Mouse (Mus musculus): Measurements from ENCODE around the gene Opcml.

Gene Opcml

GRCm38 (mm10) chr9:28752908-28753307, 962.3 kb downstream of the Opcml start:
- no peak for DNase-seq (ENCODE audit: low read depth, low spot score)

- DNase-seq (ENCODE audit: low read depth, low spot score), result no peak
Observed at GRCm38 (mm10) chr9:28756841-28757451, 966.4 kb downstream of the Opcml start.

- DNase-seq (ENCODE audit: low read depth, low spot score), result no peak
Observed at GRCm38 (mm10) chr9:28761460-28761859, 970.9 kb downstream of the Opcml start.

- no peak for DNase-seq (ENCODE audit: low read depth, low spot score)
Observed at GRCm38 (mm10) chr9:28764149-28764548, 973.6 kb downstream of the Opcml start.

GRCm38 (mm10) chr9:28776517-28777503, 986.2 kb downstream of the Opcml start:
- DNase-seq (ENCODE audit: low read depth, low spot score), result no peak

GRCm38 (mm10) chr9:28783834-28784233, 993.3 kb downstream of the Opcml start:
- DNase-seq (ENCODE audit: low read depth, low spot score), result no peak

GRCm38 (mm10) chr9:28789439-28789838, 998.9 kb downstream of the Opcml start:
- no peak for DNase-seq (ENCODE audit: low read depth, low spot score)

- no peak for DNase-seq (ENCODE audit: low read depth, low spot score)
Observed at GRCm38 (mm10) chr9:28800100-28800499, 1009.5 kb downstream of the Opcml start.

- DNase-seq (ENCODE audit: low read depth, low spot score), result no peak
Observed at GRCm38 (mm10) chr9:28806666-28807065, 1016.1 kb downstream of the Opcml start.

GRCm38 (mm10) chr9:28822060-28822459, 1031.5 kb downstream of the Opcml start:
- DNase-seq (ENCODE audit: low read depth, low spot score), result no peak

- DNase-seq (ENCODE audit: low read depth, low spot score), result no peak
Observed at GRCm38 (mm10) chr9:28822466-28822865, 1031.9 kb downstream of the Opcml start.

GRCm38 (mm10) chr9:28825821-28826220, 1035.2 kb downstream of the Opcml start:
- DNase-seq (ENCODE audit: low read depth, low spot score), result no peak

- DNase-seq (ENCODE audit: low read depth, low spot score), result no peak
Observed at GRCm38 (mm10) chr9:28845961-28846570, 1055.5 kb downstream of the Opcml start.

- DNase-seq (ENCODE audit: low read depth, low spot score), result no peak
Observed at GRCm38 (mm10) chr9:28855826-28856225, 1065.3 kb downstream of the Opcml start.

- no peak for DNase-seq (ENCODE audit: low read depth, low spot score)
Observed at GRCm38 (mm10) chr9:28861983-28862382, 1071.4 kb downstream of the Opcml start.

- DNase-seq (ENCODE audit: low read depth, low spot score), result no peak
Observed at GRCm38 (mm10) chr9:28867256-28867655, 1076.7 kb downstream of the Opcml start.

- no peak for DNase-seq (ENCODE audit: low read depth, low spot score)
Observed at GRCm38 (mm10) chr9:28870478-28870877, 1079.9 kb downstream of the Opcml start.

- no peak for DNase-seq (ENCODE audit: low read depth, low spot score)
Observed at GRCm38 (mm10) chr9:28882566-28882965, 1092.0 kb downstream of the Opcml start.

GRCm38 (mm10) chr9:28891611-28892010, 1101.0 kb downstream of the Opcml start:
- DNase-seq (ENCODE audit: low read depth, low spot score), result no peak

- DNase-seq (ENCODE audit: low read depth, low spot score), result no peak
Observed at GRCm38 (mm10) chr9:28903291-28903690, 1112.7 kb downstream of the Opcml start.

- no peak for DNase-seq (ENCODE audit: low read depth, low spot score)
Observed at GRCm38 (mm10) chr9:28909738-28910137, 1119.2 kb downstream of the Opcml start.

GRCm38 (mm10) chr9:28911571-28912185, 1121.1 kb downstream of the Opcml start:
- peak; percentile 47 for DNase-seq (ENCODE audit: low read depth, low spot score)

Measured in retina, adult 2 months (tissue).